Mouse (Mus musculus): ENCODE measurements at regions not wholly inside any gene's neighbourhood (a gene's known extent, or its start where the extent isn't known, plus 50 kb on each side); places are given as distances from the start of the nearest gene placed in this dataset.
A peak's percentile ranks its signal among the peaks of the same experiment; 100 is the strongest.

DNA sequence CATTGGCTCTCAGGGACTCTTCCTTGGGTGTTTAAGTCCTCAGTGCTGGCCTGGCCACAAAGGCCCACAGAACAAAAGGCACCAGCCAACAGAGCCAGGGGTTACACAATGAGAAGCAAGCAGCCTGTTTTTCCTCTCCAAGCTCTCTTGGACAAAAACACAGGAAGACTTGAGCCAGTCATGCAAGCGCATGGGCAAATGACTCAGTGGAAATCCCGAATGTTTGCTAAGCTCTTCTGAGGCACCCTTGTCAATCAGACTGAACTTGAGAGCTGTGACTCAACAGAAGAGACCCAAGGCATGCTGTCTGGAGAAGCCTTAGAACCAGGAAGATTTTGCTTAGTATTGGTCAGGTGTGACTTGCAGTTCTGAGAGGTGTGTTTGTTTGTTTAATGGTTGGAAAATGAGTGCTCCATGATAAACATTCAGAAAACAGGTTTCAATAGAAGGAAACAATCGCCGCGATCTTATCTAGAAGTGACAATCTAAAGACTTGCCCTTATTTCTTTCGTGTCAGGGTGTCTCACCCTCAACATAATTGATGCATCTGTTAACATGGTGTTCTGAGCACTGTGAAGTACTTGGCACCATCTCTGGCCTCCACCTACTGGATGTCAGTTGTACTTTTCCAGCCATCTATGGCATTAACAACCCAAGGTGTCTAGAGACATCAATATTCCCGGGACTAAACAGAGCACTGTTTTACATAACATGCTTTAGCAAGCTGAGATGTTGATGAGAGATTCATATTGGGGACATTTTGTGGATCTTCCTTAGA lies 124.0 kb upstream of the Tmc1 start:
- DNase-seq: no peak

GRCm38 (mm10) chr19:21068381-21068780 lies 114.4 kb upstream of the Tmc1 start:
- DNase-seq: no peak

GRCm38 (mm10) chr19:21066432-21067113 lies 112.6 kb upstream of the Tmc1 start:
- no peak for DNase-seq

- no peak for DNase-seq
Measured at GRCm38 (mm10) chr19:21064902-21065301, 110.9 kb upstream of the Tmc1 start.

GRCm38 (mm10) chr19:21053597-21054544 lies 99.9 kb upstream of the Tmc1 start:
- DNase-seq: no peak

DNA sequence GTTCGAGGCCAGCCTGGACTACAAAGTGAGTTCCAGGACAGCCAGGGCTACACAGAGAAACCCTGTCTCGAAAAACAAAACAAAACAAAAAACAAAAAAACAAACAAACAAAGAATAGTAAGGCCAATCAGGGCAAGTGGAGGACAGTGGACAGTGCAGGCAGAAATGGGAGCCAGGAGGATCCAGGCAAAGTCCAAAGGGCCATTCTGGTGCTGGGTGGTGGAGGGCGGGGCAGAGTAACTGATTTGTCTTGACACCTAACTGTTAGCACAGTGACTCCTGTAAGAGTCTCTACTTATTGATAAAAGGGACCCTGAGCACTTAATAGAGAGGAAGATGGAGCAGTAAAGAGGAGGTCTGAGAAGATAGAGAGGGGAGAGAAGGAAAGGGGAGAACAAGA lies 98.8 kb upstream of the Tmc1 start:
- no peak for DNase-seq

DNA sequence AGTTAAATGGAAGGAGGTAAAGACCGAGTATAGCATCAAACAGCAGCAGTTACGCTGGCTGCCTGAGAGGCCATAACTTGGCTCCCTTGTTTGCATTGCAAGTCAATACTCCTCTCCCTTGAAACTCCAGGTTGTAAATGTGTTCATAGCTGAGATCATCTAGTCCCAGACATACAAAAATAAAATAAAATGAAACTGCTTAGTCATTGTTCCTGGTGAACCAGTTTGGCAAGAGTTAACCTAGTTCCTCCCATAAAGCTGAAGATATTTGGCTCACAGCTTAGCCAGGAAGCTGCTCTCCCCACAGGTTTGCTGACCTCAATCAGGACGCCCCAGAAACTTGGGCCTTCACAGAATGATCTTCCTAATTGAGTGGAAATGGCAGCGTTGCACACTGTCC lies 97.9 kb upstream of the Tmc1 start:
- DNase-seq: no peak

GRCm38 (mm10) chr19:21050994-21051721 lies 97.2 kb upstream of the Tmc1 start:
- no peak for DNase-seq

GRCm38 (mm10) chr19:21049301-21049700 lies 95.3 kb upstream of the Tmc1 start:
- DNase-seq: no peak

GRCm38 (mm10) chr19:21045565-21045964 lies 91.6 kb upstream of the Tmc1 start:
- DNase-seq: no peak

DNA sequence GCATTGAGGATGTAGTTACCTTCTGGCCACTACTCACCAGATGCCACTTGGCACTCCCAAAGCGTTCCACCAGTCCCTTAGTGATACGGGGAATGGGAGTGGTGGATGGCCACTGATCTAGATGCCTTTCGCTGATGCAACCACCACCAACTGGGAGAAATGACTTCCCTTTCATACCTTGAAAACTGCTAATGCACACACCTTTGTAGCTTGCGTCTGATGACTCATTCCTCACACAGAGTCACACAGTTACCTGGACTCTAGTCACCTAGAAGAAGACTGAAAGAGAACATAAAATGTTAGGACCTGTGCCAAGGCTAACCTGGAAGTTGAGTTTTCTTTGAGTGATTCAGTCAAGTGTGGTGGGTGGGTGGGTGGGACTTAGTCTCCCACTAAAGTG lies 90.0 kb upstream of the Tmc1 start:
- no peak for DNase-seq

- DNase-seq: no peak
Measured at GRCm38 (mm10) chr19:21042536-21042935, 88.5 kb upstream of the Tmc1 start.

- DNase-seq: peak; percentile 55
Measured at GRCm38 (mm10) chr19:21037448-21038077, 83.6 kb upstream of the Tmc1 start.

- peak; percentile 59 for DNase-seq
Measured at GRCm38 (mm10) chr19:21036507-21037425, 82.8 kb upstream of the Tmc1 start.

DNA sequence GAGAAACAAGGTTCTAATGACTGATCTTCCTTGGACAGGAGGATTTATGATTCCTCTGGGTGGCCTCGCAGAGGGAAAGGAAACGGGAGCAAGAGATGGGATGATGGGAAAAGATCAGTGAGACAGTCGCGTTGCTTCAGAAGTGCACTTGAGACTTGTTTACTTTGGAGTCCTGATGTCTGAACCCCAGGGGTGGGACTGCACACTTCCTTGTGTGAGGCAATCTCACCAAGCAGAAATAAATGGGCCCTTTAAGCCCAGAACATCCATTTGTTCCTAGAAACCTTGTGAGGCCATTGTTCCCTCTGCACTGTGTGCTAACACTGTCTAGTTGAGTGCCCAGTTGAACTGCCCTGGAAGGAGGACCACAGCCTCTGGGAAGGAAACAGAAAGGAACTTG lies 81.5 kb upstream of the Tmc1 start:
- DNase-seq: no peak

GRCm38 (mm10) chr19:21033991-21034390 lies 80.0 kb upstream of the Tmc1 start:
- no peak for DNase-seq

DNA sequence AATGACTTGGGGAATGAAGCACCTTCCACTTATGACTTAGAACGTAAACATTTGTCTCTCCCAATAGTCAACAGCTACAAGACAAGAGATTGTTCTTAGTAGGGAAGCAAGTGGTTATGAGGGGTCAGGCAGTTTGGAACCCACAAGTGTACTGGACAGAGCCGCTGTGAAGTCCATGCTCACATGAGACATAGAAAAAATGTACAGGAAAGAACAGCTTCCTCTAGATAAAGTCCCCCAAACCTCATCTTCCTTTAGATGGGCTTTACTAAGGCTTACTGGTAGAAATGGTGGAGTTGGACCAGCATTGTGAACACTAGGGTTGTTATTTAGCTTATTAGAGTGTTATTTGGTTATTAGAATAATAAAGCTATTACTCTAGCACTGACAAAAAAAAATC lies 78.6 kb upstream of the Tmc1 start:
- no peak for DNase-seq

- peak; percentile 26 for DNase-seq
Measured at GRCm38 (mm10) chr19:21031768-21032308, 77.8 kb upstream of the Tmc1 start.

DNA sequence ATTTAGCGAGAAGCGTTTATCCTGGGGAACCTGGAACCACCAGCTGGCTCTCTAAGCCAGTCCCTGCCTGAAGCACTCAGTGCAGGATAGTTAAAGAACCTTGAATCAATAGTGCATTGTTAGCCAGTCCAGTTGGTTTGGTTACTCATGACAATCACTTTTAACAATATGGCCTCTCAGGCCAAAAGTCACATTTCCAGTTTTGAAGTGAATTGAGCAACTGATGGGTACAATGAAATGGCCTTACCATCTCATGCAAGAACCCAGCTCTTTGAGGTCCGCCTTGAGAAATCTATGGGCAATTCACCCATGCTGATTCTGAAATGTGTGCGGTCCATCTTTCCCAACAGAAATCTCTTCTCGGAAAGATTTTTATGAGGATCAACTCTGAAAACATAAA lies 77.0 kb upstream of the Tmc1 start:
- no peak for DNase-seq

GRCm38 (mm10) chr19:21028981-21029380 lies 75.0 kb upstream of the Tmc1 start:
- no peak for DNase-seq

All from adrenal gland, postnatal 10 days (tissue).